ENCODE assay signal across 11 mouse cellular contexts in genomic region chr8:108424337-108424736, GRCm38 (mm10).
DNase-seq lines count a peak whose midpoint lies in the region; ATAC-seq lines count a peak whose summit lies in the region.
"Had no signal": no experiment of that assay in that cellular context is flagged by ENCODE, and none has a peak within 500 bp of the region (broad histone marks: within the 10 kb centered on the region; RNA-seq: fewer than 3 reads in every experiment).

No protein-coding gene starts in this region.

- H3K9ac ChIP-seq in kidney, embryonic 16.5 days (replicated peaks; ENCODE audit: low read length), result no peak overlapping the region
- H3K9ac ChIP-seq in kidney, embryonic 14.5 days (ENCODE audit: low read depth, low read length), result no peak overlapping the region
- H3K9ac ChIP-seq: forebrain, postnatal 0 days; limb, embryonic 12.5 days had no signal

- ATAC-seq in kidney, embryonic 16.5 days (ENCODE audit: low FRiP score, low TSS enrichment), result peak; percentile 51; the same call in 1 of the 2 replicates
- ATAC-seq in kidney, embryonic 14.5 days (ENCODE audit: low FRiP score, low TSS enrichment), result no peak
- ATAC-seq: forebrain, postnatal 0 days had no signal

- no peak overlapping the region for H3K4me2 ChIP-seq in kidney, embryonic 16.5 days (replicated peaks; ENCODE audit: low read depth, low read length)
- H3K4me2 ChIP-seq in kidney, embryonic 14.5 days (replicated peaks; ENCODE audit: low read depth, low read length), result no peak overlapping the region
- H3K4me2 ChIP-seq: limb, embryonic 12.5 days had no signal

- H3K36me3 ChIP-seq in kidney, embryonic 16.5 days (ENCODE audit: insufficient read depth, low read length), result no peaks in the 10 kb centered on the region
- H3K36me3 ChIP-seq in kidney, embryonic 14.5 days (ENCODE audit: control insufficient read depth, insufficient read depth, low read length), result no peaks in the 10 kb centered on the region
- H3K36me3 ChIP-seq: limb, embryonic 12.5 days had no signal

- H3K4me3 ChIP-seq in kidney, embryonic 16.5 days (ENCODE audit: low read length), result no peak overlapping the region
- no peak overlapping the region for H3K4me3 ChIP-seq in kidney, embryonic 14.5 days (ENCODE audit: low read length)
- H3K4me3 ChIP-seq: limb, embryonic 12.5 days; myocyte had no signal

- no peaks in the 10 kb centered on the region for H3K4me1 ChIP-seq in kidney, embryonic 16.5 days (ENCODE audit: insufficient read depth, low read length)
- H3K4me1 ChIP-seq in kidney, embryonic 14.5 days (ENCODE audit: control insufficient read depth, insufficient read depth, low read length), result no peaks in the 10 kb centered on the region

- no peaks in the 10 kb centered on the region for H3K27me3 ChIP-seq in kidney, embryonic 16.5 days (ENCODE audit: insufficient read depth, low read length)
- H3K27me3 ChIP-seq in kidney, embryonic 14.5 days (ENCODE audit: control insufficient read depth, insufficient read depth, low read length), result no peaks in the 10 kb centered on the region
- H3K27me3 ChIP-seq: limb, embryonic 12.5 days had no signal

- H3K27ac ChIP-seq in kidney, embryonic 16.5 days (ENCODE audit: low read length), result no peak overlapping the region
- H3K27ac ChIP-seq in kidney, embryonic 14.5 days (ENCODE audit: low read depth, low read length), result no peak overlapping the region
- H3K27ac ChIP-seq: limb, embryonic 12.5 days had no signal

- DNase-seq in cerebellum, postnatal 10 days, result peak; percentile 17 to 46
- DNase-seq in cerebellum, adult 11-12 months, result no peak
- peak; percentile 32 for DNase-seq in thymus, postnatal 0 days (ENCODE audit: low spot score)
- DNase-seq in thymus, adult 18-20 months, result no peak
- peak; percentile 20 for DNase-seq in thymus, postnatal 25 days
- no peak for DNase-seq in urinary bladder, postnatal 10 days (ENCODE audit: low spot score)
- DNase-seq: forebrain, postnatal 0 days had no signal

- WGBS in kidney, embryonic 16.5 days, result 70% methylated on average over 8 of the region's 8 CpGs
- 78% methylated on average over 8 of the region's 8 CpGs for WGBS in kidney, embryonic 14.5 days

- no peaks in the 10 kb centered on the region for H3K9me3 ChIP-seq in kidney, embryonic 16.5 days (ENCODE audit: low read length)
- H3K9me3 ChIP-seq in kidney, embryonic 14.5 days (ENCODE audit: control insufficient read depth, low read length), result no peaks in the 10 kb centered on the region
- H3K9me3 ChIP-seq: limb, embryonic 12.5 days had no signal

Comparison
In these comparisons a context has a peak if more than half of its experiments do, and no peak if none do; other contexts are left out.
1. DNase-seq: peak in cerebellum, postnatal 10 days (2 of 2), thymus, postnatal 0 days (single experiment) and thymus, postnatal 25 days (single experiment); none in cerebellum, adult 11-12 months (single experiment), thymus, adult 18-20 months (0 of 2) and urinary bladder, postnatal 10 days (single experiment).